Mouse (Mus musculus) midbrain, embryonic 14.5 days (tissue): ENCODE data around the gene Thoc7. TPM values are rescaled to one million over a fixed set of nuclear protein-coding genes. Genes with fewer than 3 reads are reported as not detected.

Experiments used
- ATAC-seq: fragments of 200-750 bp; cut with Nextera tagmentation; 2 replicates; pipeline ENCODE4 v1.8.0; 2017; ENCODE audit warnings: moderate number of reproducible peaks, moderate library complexity; ENCODE audit not compliant: low FRiP score, low TSS enrichment
- DNase-seq: peaks from one replicate; pipeline ENCODE4 v3.0.0-alpha.2; 2015
- H3K27ac ChIP-seq: fragments of 300-500 bp; sonication (generic); replicated peaks from 2 replicates; pipeline ENCODE4 v1.5.1; 2014; ENCODE audit warnings: mild to moderate bottlenecking, low read depth, low read length, moderate library complexity
- H3K27me3 ChIP-seq: fragments of 300-500 bp; sonication (generic); 2 replicates; pipeline ENCODE4 v1.6.1; 2014; ENCODE audit warnings: low read length, control low read depth, mixed read lengths; ENCODE audit not compliant: control insufficient read depth, insufficient read depth
- H3K36me3 ChIP-seq: fragments of 300-500 bp; sonication (generic); 2 replicates; pipeline ENCODE4 v1.6.1; 2014; ENCODE audit warnings: low read length, control low read depth; ENCODE audit not compliant: control insufficient read depth, insufficient read depth
- H3K4me1 ChIP-seq: fragments of 300-500 bp; sonication (generic); 2 replicates; pipeline ENCODE4 v1.6.1; 2014; ENCODE audit warnings: mild to moderate bottlenecking, antibody characterized with exemption, low read length, control low read depth; ENCODE audit not compliant: control insufficient read depth, insufficient read depth
- H3K4me2 ChIP-seq: fragments of 300-500 bp; sonication (generic); 2 replicates; pipeline ENCODE4 v1.6.1; 2014; ENCODE audit warnings: mild to moderate bottlenecking, low read length, moderate library complexity
- H3K4me3 ChIP-seq: fragments of 300-500 bp; sonication (generic); replicated peaks from 2 replicates; pipeline ENCODE4 v1.5.1; 2014; ENCODE audit warnings: low read depth, low read length
- H3K9ac ChIP-seq: fragments of 300-500 bp; sonication (generic); replicated peaks from 2 replicates; pipeline ENCODE4 v1.6.1; 2014; ENCODE audit warnings: mild to moderate bottlenecking, low read length, moderate library complexity
- H3K9me3 ChIP-seq: fragments of 300-500 bp; sonication (generic); 2 replicates; pipeline ENCODE4 v1.6.1; 2016; ENCODE audit warnings: low read length, control low read depth, mixed read lengths; ENCODE audit not compliant: control insufficient read depth
- WGBS: fragments of 180-500 bp; shearing (Covaris S2); extraction: QIAGEN DNeasy Blood & Tissue Kit; methylation state at CpG from one replicate; pipeline ENCODE4 v1.1.7; 2014; 5-methylcytosine and 5-hydroxymethylcytosine counted together
- polyA plus RNA-seq: library from polyadenylated mRNA; unstranded; fragments of >200 nt; fragmentation: Nextera tagmentation; extraction: Ambion mirVana; gene quantifications from 2 replicates; pipeline ENCODE4 v1.2.1, GENCODE M21; 2014

Thoc7 gene
- 198 and 218 TPM in 2 replicates for polyA plus RNA-seq

- 4% methylated on average over 46 of the region's 56 CpGs for WGBS
- Histone ChIP-seq H3K9me3 (no peaks in the 10 kb centered on the region), H3K4me1 (peaks cover 11% of the 10 kb centered on the region), H3K27ac (peak within 1 kb of the TSS; percentile 87), H3K9ac (peak within 1 kb of the TSS; percentile 99), H3K36me3 (no peaks in the 10 kb centered on the region), H3K4me3 (peak within 1 kb of the TSS; percentile 89), H3K27me3 (no peaks in the 10 kb centered on the region), H3K4me2 (peak within 1 kb of the TSS; percentile 71)
- ATAC-seq = peak; percentile 69
- peak; percentile 58 for DNase-seq
These were observed at the start of gene Thoc7, which contains the start of gene Atxn7 for GRCm38 (mm10) chr14:13961401-13962112. Gene Thoc7 (minus strand): TSS chr14:13961852. Gene Atxn7 (plus strand): TSS chr14:13961440.

- no peak for DNase-seq
- Histone ChIP-seq H3K4me1 (peaks cover 8% of the 10 kb centered on the region), H3K9ac (no peak overlapping the region), H3K4me3 (no peak overlapping the region), H3K27ac (no peak overlapping the region), H3K27me3 (no peaks in the 10 kb centered on the region), H3K9me3 (no peaks in the 10 kb centered on the region), H3K4me2 (no peak overlapping the region), H3K36me3 (no peaks in the 10 kb centered on the region)
- WGBS = 80% methylated on average over 6 of the region's 6 CpGs
- no peak for ATAC-seq
These were observed 48.1 kb upstream of the Thoc7 start for GRCm38 (mm10) chr14:14009712-14010111.

GRCm38 (mm10) chr14:14002771-14003170 lies 41.1 kb upstream of the Thoc7 start:
- 93% methylated on average over 7 of the region's 7 CpGs for WGBS
- Histone ChIP-seq H3K27me3 (no peaks in the 10 kb centered on the region), H3K27ac (no peak overlapping the region), H3K36me3 (no peaks in the 10 kb centered on the region), H3K4me2 (no peak overlapping the region), H3K9me3 (no peaks in the 10 kb centered on the region), H3K4me1 (no peaks in the 10 kb centered on the region), H3K4me3 (no peak overlapping the region), H3K9ac (no peak overlapping the region)
- ATAC-seq (no peak), DNase-seq (no peak)

GRCm38 (mm10) chr14:13995206-13996097 lies 33.8 kb upstream of the Thoc7 start:
- no peak overlapping the region for H3K4me3 ChIP-seq
- peak; percentile 17 for DNase-seq
- no peak overlapping the region for H3K27ac ChIP-seq
- H3K9ac ChIP-seq = no peak overlapping the region
- no peaks in the 10 kb centered on the region for H3K4me1 ChIP-seq
- no peak overlapping the region for H3K4me2 ChIP-seq
- WGBS = 80% methylated on average over 9 of the region's 9 CpGs
- no peaks in the 10 kb centered on the region for H3K9me3 ChIP-seq
- no peaks in the 10 kb centered on the region for H3K36me3 ChIP-seq
- ATAC-seq = no peak
- H3K27me3 ChIP-seq = no peaks in the 10 kb centered on the region

- 85% methylated on average over 3 of the region's 3 CpGs for WGBS
- H3K36me3 ChIP-seq = no peaks in the 10 kb centered on the region
- H3K4me2 ChIP-seq = no peak overlapping the region
- no peak overlapping the region for H3K4me3 ChIP-seq
- ATAC-seq (no peak), DNase-seq (no peak)
- H3K9ac ChIP-seq = no peak overlapping the region
- H3K9me3 ChIP-seq = no peaks in the 10 kb centered on the region
- H3K4me1 ChIP-seq = no peaks in the 10 kb centered on the region
- H3K27me3 ChIP-seq = no peaks in the 10 kb centered on the region
- no peak overlapping the region for H3K27ac ChIP-seq
These were observed 29.1 kb upstream of the Thoc7 start for GRCm38 (mm10) chr14:13990741-13991140.

- H3K4me2 ChIP-seq = no peak overlapping the region
- no peaks in the 10 kb centered on the region for H3K27me3 ChIP-seq
- H3K9me3 ChIP-seq = no peaks in the 10 kb centered on the region
- no peak for ATAC-seq
- no peak overlapping the region for H3K9ac ChIP-seq
- no peaks in the 10 kb centered on the region for H3K36me3 ChIP-seq
- no peaks in the 10 kb centered on the region for H3K4me1 ChIP-seq
- 78% methylated on average over 2 of the region's 2 CpGs for WGBS
- no peak overlapping the region for H3K4me3 ChIP-seq
- H3K27ac ChIP-seq = no peak overlapping the region
- no peak for DNase-seq
These were observed 26.7 kb upstream of the Thoc7 start for GRCm38 (mm10) chr14:13988397-13988796.

- Histone ChIP-seq H3K4me2 (no peak overlapping the region), H3K36me3 (no peaks in the 10 kb centered on the region), H3K27ac (no peak overlapping the region), H3K4me3 (no peak overlapping the region), H3K27me3 (no peaks in the 10 kb centered on the region), H3K4me1 (no peaks in the 10 kb centered on the region), H3K9ac (no peak overlapping the region), H3K9me3 (no peaks in the 10 kb centered on the region)
- WGBS = 50% methylated on average over 2 of the region's 2 CpGs
- ATAC-seq (no peak), DNase-seq (no peak)
These were observed 20.5 kb upstream of the Thoc7 start for GRCm38 (mm10) chr14:13982174-13982573.

GRCm38 (mm10) chr14:13981286-13981685 lies 19.6 kb upstream of the Thoc7 start:
- Histone ChIP-seq H3K36me3 (no peaks in the 10 kb centered on the region), H3K9me3 (no peaks in the 10 kb centered on the region), H3K4me3 (no peak overlapping the region), H3K4me1 (no peaks in the 10 kb centered on the region), H3K9ac (no peak overlapping the region), H3K27me3 (no peaks in the 10 kb centered on the region), H3K27ac (no peak overlapping the region), H3K4me2 (no peak overlapping the region)
- no peak for DNase-seq
- ATAC-seq = no peak
- WGBS = 59% methylated on average over 2 of the region's 2 CpGs
